Mouse (Mus musculus): Measurements from ENCODE around the gene Ephb2.

Ephb2 gene

GRCm38 (mm10) chr4:136763349-136763748 lies 72.4 kb downstream of the Ephb2 start:
- DNase-seq (ENCODE audit: low read depth, low spot score), result no peak

- no peak for DNase-seq (ENCODE audit: low read depth, low spot score)
These were observed 73.9 kb downstream of the Ephb2 start for GRCm38 (mm10) chr4:136761713-136762380.

GRCm38 (mm10) chr4:136760882-136761281 lies 74.9 kb downstream of the Ephb2 start:
- no peak for DNase-seq (ENCODE audit: low read depth, low spot score)

GRCm38 (mm10) chr4:136757096-136757495 lies 78.7 kb downstream of the Ephb2 start:
- DNase-seq (ENCODE audit: low read depth, low spot score), result no peak

- DNase-seq (ENCODE audit: low read depth, low spot score), result no peak
These were observed 79.3 kb downstream of the Ephb2 start for GRCm38 (mm10) chr4:136756486-136756885.

- no peak for DNase-seq (ENCODE audit: low read depth, low spot score)
These were observed 80.4 kb downstream of the Ephb2 start for GRCm38 (mm10) chr4:136755364-136755811.

- no peak for DNase-seq (ENCODE audit: low read depth, low spot score)
These were observed 81.5 kb downstream of the Ephb2 start for GRCm38 (mm10) chr4:136754256-136754655.

GRCm38 (mm10) chr4:136751355-136752020 lies 84.3 kb downstream of the Ephb2 start:
- DNase-seq (ENCODE audit: low read depth, low spot score), result no peak

- DNase-seq (ENCODE audit: low read depth, low spot score), result no peak
These were observed 85.0 kb downstream of the Ephb2 start for GRCm38 (mm10) chr4:136750578-136751338.

- DNase-seq (ENCODE audit: low read depth, low spot score), result no peak
These were observed 85.8 kb downstream of the Ephb2 start for GRCm38 (mm10) chr4:136749851-136750577.

GRCm38 (mm10) chr4:136749431-136749830 lies 86.4 kb downstream of the Ephb2 start:
- DNase-seq (ENCODE audit: low read depth, low spot score), result no peak

GRCm38 (mm10) chr4:136748842-136749392 lies 86.9 kb downstream of the Ephb2 start:
- no peak for DNase-seq (ENCODE audit: low read depth, low spot score)

GRCm38 (mm10) chr4:136746516-136746915 lies 89.3 kb downstream of the Ephb2 start:
- DNase-seq (ENCODE audit: low read depth, low spot score), result no peak

GRCm38 (mm10) chr4:136742677-136743076 lies 93.1 kb downstream of the Ephb2 start:
- DNase-seq (ENCODE audit: low read depth, low spot score), result no peak

- no peak for DNase-seq (ENCODE audit: low read depth, low spot score)
These were observed 93.9 kb downstream of the Ephb2 start for GRCm38 (mm10) chr4:136741840-136742239.

- DNase-seq (ENCODE audit: low read depth, low spot score), result no peak
These were observed 94.8 kb downstream of the Ephb2 start for GRCm38 (mm10) chr4:136740963-136741362.

- DNase-seq (ENCODE audit: low read depth, low spot score), result no peak
These were observed 96.6 kb downstream of the Ephb2 start for GRCm38 (mm10) chr4:136739189-136739588.

GRCm38 (mm10) chr4:136738291-136738690 lies 97.5 kb downstream of the Ephb2 start:
- no peak for DNase-seq (ENCODE audit: low read depth, low spot score)

- peak; percentile 58 for DNase-seq (ENCODE audit: low read depth, low spot score)
These were observed 99.9 kb downstream of the Ephb2 start for GRCm38 (mm10) chr4:136735856-136736255.

GRCm38 (mm10) chr4:136734210-136734803 lies 101.5 kb downstream of the Ephb2 start:
- DNase-seq (ENCODE audit: low read depth, low spot score), result no peak

GRCm38 (mm10) chr4:136733217-136733865 lies 102.4 kb downstream of the Ephb2 start:
- no peak for DNase-seq (ENCODE audit: low read depth, low spot score)
